Mouse (Mus musculus) erythroblast, adult 5-6 weeks (primary cell): ENCODE data around the gene Adam33. TPM values are rescaled to one million over a fixed set of nuclear protein-coding genes. Genes with fewer than 3 reads are reported as not detected.
"Not testable (repeated sequence)": the region's sequence is repeated elsewhere in the genome, so short reads cannot be mapped to it uniquely, and the experiment has no call there.

Source experiments
- ATAC-seq: replicated peaks from 2 replicates; pipeline ENCODE4 v1.8.0; 2016; ENCODE audit warnings: moderate number of reproducible peaks, mild to moderate bottlenecking, moderate TSS enrichment, inconsistent platforms; ENCODE audit not compliant: poor library complexity, low FRiP score, severe bottlenecking
- total RNA-seq, 2 experiments: library from RNA; stranded (forward) in 1 of 2; stranded (reverse) in 1 of 2; fragments of 150-400 nt in 1 of 2; fragments of 200-764, 138-1000 nt in 1 of 2; gene quantifications; 2 replicates each; pipeline versions ENCODE4 v1.2.3 to v1.2.4; 2015 to 2017; ENCODE audit warnings: low replicate concordance in 2 of 2

Gene Adam33
- total RNA-seq, 2 experiments from 2014 or later, result 0.38 to 12.1 TPM

GRCm38 (mm10) chr2:131036757-131037156, 26.9 kb downstream of the Adam33 start:
- ATAC-seq, result no peak

- ATAC-seq, result no peak
Observed at GRCm38 (mm10) chr2:131036343-131036742, 27.3 kb downstream of the Adam33 start.

GRCm38 (mm10) chr2:131031406-131031805, 32.2 kb downstream of the Adam33 start:
- ATAC-seq, result not testable (repeated sequence)

DNA sequence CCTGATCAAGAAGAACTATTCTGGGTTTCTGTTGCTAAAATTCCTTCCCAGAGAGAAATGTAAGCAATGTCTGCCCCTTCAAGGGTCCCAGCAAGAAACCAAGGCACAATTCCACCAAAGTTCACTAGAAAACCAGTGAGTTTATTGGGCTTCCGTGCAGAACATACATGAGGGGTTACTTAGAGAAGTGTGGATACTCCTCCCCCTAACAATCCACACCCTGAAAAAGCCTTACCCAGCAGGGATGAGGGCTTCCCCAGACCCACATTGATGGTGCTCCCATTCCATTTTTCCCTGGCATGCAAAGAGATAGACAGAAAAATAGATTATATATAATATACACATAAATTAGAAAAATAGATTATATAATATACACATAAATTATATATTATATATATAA, 32.6 kb downstream of the Adam33 start:
- no peak for ATAC-seq

GRCm38 (mm10) chr2:131030561-131030960, 33.1 kb downstream of the Adam33 start:
- ATAC-seq, result no peak

DNA sequence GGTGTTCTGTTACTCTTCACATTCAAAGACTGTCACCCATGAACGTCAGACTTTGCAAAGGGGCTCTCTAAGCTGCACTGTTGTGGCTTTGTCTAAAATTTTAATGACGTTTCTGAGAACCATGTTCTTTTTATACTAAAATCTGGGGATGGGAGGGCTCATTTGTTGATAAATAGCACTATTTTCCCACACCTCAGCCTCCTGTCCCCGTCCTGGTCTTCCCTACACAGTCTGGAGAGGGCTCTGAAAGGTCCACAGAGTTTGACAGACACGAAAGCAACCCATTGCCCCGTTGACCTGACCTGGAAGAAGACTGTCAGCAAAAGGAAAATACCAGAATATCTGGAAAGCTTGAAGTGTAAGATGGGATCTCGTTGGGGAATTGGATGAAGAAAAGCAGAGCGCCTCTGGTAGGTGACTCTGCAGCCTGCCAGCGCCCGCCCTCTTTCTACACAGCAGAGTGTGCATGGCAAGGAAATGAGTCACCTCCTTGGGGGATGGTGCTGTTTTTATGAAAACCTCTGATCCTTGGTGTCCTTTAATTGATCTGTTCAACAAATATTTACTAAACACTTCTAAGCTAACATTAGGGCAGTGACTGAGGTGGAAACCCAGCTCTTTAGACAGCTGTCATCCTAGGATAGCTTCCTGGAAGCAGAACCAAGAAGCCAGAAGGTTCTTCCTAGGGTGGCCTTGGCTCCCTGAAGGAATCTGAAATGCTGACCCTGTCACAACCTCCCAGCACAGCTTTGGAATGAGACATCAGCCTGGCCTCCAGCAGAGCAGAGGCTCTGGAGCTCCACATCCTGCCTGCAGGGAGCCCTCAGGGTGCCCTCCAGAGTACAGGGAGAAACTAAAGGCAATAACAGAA, 34.3 kb downstream of the Adam33 start:
- no peak for ATAC-seq

- ATAC-seq, result no peak
Observed at GRCm38 (mm10) chr2:131026941-131027340, 36.7 kb downstream of the Adam33 start.

- ATAC-seq, result no peak
Observed at GRCm38 (mm10) chr2:131025230-131025629, 38.4 kb downstream of the Adam33 start.

DNA sequence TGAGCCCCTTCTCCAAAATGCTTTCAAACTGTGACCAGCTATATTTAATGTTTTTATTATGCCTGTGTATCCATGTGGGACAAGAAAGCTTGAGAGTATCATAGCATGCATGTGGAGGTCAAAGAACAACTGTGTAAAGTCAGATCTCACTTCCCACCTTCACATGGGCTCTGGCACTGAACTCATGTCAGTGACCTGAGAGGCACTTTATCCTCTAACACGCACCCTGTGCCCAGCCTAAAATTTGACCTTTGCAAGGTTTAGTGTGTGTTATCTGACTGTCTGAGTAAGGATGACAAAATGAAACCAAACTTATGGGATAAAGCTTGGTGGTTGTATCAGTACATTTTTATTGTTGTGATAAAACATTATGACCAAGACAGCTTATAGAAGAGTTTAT, 53.0 kb downstream of the Adam33 start:
- no peak for ATAC-seq

GRCm38 (mm10) chr2:131009123-131009522, 54.5 kb downstream of the Adam33 start:
- ATAC-seq, result no peak

Other genes starting within 250 kb of the Adam33 start
- 2.7 and 4.2 TPM in 2 replicates for gene 4930402H24Rik, start 157.4 kb downstream of the Adam33 start, total RNA-seq (2015; ENCODE audit: low replicate concordance)
- gene 4930402H24Rik, start 157.4 kb downstream of the Adam33 start, total RNA-seq (2017; ENCODE audit: low replicate concordance), result 3.1 and 8.2 TPM in 2 replicates
- gene Atrn, start 157.3 kb downstream of the Adam33 start, total RNA-seq (2015; ENCODE audit: low replicate concordance), result 9.0 and 18.8 TPM in 2 replicates
- gene Atrn, start 157.3 kb downstream of the Adam33 start, total RNA-seq (2017; ENCODE audit: low replicate concordance), result 6.5 and 8.4 TPM in 2 replicates
- 2.1 TPM in 1 of 2 replicates, not detected in the other for gene Gfra4, start 20.7 kb downstream of the Adam33 start, total RNA-seq (2015; ENCODE audit: low replicate concordance)
- gene Gfra4, start 20.7 kb downstream of the Adam33 start, total RNA-seq (2017; ENCODE audit: low replicate concordance), result not detected in 2 replicates
- 3.3 and 4.8 TPM in 2 replicates for gene Siglec1, start 23.0 kb upstream of the Adam33 start, total RNA-seq (2015; ENCODE audit: low replicate concordance)
- gene Siglec1, start 23.0 kb upstream of the Adam33 start, total RNA-seq (2017; ENCODE audit: low replicate concordance), result 1.4 and 1.5 TPM in 2 replicates
- not detected in 2 replicates for gene Hspa12b, start 63.5 kb upstream of the Adam33 start, total RNA-seq (2015; ENCODE audit: low replicate concordance)
- 0.14 TPM in 1 of 2 replicates, not detected in the other for gene Hspa12b, start 63.5 kb upstream of the Adam33 start, total RNA-seq (2017; ENCODE audit: low replicate concordance)
- not detected in 2 replicates for gene Gm11037, start 69.7 kb upstream of the Adam33 start, total RNA-seq (2015; ENCODE audit: low replicate concordance)
- not detected in 2 replicates for gene Gm11037, start 69.7 kb upstream of the Adam33 start, total RNA-seq (2017; ENCODE audit: low replicate concordance)
- 77.1 and 92.0 TPM in 2 replicates for gene 1700037H04Rik, start 96.3 kb upstream of the Adam33 start, total RNA-seq (2015; ENCODE audit: low replicate concordance)
- gene 1700037H04Rik, start 96.3 kb upstream of the Adam33 start, total RNA-seq (2017; ENCODE audit: low replicate concordance), result 33.9 and 49.3 TPM in 2 replicates
- gene Cenpb, start 116.3 kb upstream of the Adam33 start, total RNA-seq (2015; ENCODE audit: low replicate concordance), result 0.96 and 3.8 TPM in 2 replicates
- gene Cenpb, start 116.3 kb upstream of the Adam33 start, total RNA-seq (2017; ENCODE audit: low replicate concordance), result 6.4 and 7.7 TPM in 2 replicates
- gene Cdc25b, start 123.1 kb upstream of the Adam33 start, total RNA-seq (2015; ENCODE audit: low replicate concordance), result 160 and 210 TPM in 2 replicates
- gene Cdc25b, start 123.1 kb upstream of the Adam33 start, total RNA-seq (2017; ENCODE audit: low replicate concordance), result 363 and 459 TPM in 2 replicates
- gene Spef1, start 123.5 kb upstream of the Adam33 start, total RNA-seq (2015; ENCODE audit: low replicate concordance), result 0.63 TPM in 1 of 2 replicates, not detected in the other
- gene Spef1, start 123.5 kb upstream of the Adam33 start, total RNA-seq (2017; ENCODE audit: low replicate concordance), result 3.1 and 4.2 TPM in 2 replicates
- 18.2 and 36.5 TPM in 2 replicates for gene Ap5s1, start 143.3 kb upstream of the Adam33 start, total RNA-seq (2015; ENCODE audit: low replicate concordance)
- gene Ap5s1, start 143.3 kb upstream of the Adam33 start, total RNA-seq (2017; ENCODE audit: low replicate concordance), result 18.7 and 21.0 TPM in 2 replicates
- gene Mavs, start 170.2 kb upstream of the Adam33 start, total RNA-seq (2015; ENCODE audit: low replicate concordance), result 24.6 and 32.8 TPM in 2 replicates
- gene Mavs, start 170.2 kb upstream of the Adam33 start, total RNA-seq (2017; ENCODE audit: low replicate concordance), result 20.9 and 22.6 TPM in 2 replicates
- gene Pank2, start 198.7 kb upstream of the Adam33 start, total RNA-seq (2015; ENCODE audit: low replicate concordance), result 16.3 and 29.0 TPM in 2 replicates
- 14.0 and 26.5 TPM in 2 replicates for gene Pank2, start 198.7 kb upstream of the Adam33 start, total RNA-seq (2017; ENCODE audit: low replicate concordance)